Mouse (Mus musculus) macrophage (primary cell): ENCODE data around the gene Tmc3. TPM values are rescaled to one million over a fixed set of nuclear protein-coding genes. Genes with fewer than 3 reads are reported as not detected.

Experiments
- H3K27ac ChIP-seq: fragments of 350-480 bp; formaldehyde crosslinking; 2 replicates; pipeline ENCODE4 v1.9.0; 2021
- H3K36me3 ChIP-seq: fragments of 350-480 bp; formaldehyde crosslinking; 2 replicates; pipeline ENCODE4 v1.9.0; 2021; ENCODE audit errors: inconsistent target
- H3K4me3 ChIP-seq: fragments of 350-480 bp; formaldehyde crosslinking; 2 replicates; pipeline ENCODE4 v1.9.0; 2021; ENCODE audit errors: inconsistent target
- H3K79me2 ChIP-seq: fragments of 350-480 bp; formaldehyde crosslinking; 2 replicates; pipeline ENCODE4 v1.9.0; 2021; ENCODE audit errors: inconsistent target
- WGBS: methylation state at CpG from one replicate; pipeline ENCODE4 v1.1.7; 2026; ENCODE audit warnings: inconsistent platforms; ENCODE audit not compliant: missing documents; 5-methylcytosine and 5-hydroxymethylcytosine counted together
- polyA plus RNA-seq: library from polyadenylated mRNA; stranded (reverse); fragments of 250-400 nt; gene quantifications from 3 replicates; pipeline ENCODE4 v1.2.4, GENCODE M21; 2018; ENCODE audit warnings: inconsistent platforms

Gene Tmc3
- polyA plus RNA-seq, 1 experiment from 2014 or later = not detected

GRCm38 (mm10) chr7:83568815-83569214, 15.9 kb upstream of the Tmc3 start:
- H3K27ac ChIP-seq = no peak overlapping the region
- H3K36me3 ChIP-seq = no peaks in the 10 kb centered on the region
- H3K79me2 ChIP-seq = no peaks in the 10 kb centered on the region
- no peak overlapping the region for H3K4me3 ChIP-seq
- 93% methylated on average over 2 of the region's 2 CpGs for WGBS

GRCm38 (mm10) chr7:83569436-83569835, 15.3 kb upstream of the Tmc3 start:
- WGBS = 97% methylated on average over 2 of the region's 2 CpGs
- no peak overlapping the region for H3K4me3 ChIP-seq
- H3K36me3 ChIP-seq = no peaks in the 10 kb centered on the region
- no peaks in the 10 kb centered on the region for H3K79me2 ChIP-seq
- no peak overlapping the region for H3K27ac ChIP-seq

GRCm38 (mm10) chr7:83571077-83571476, 13.7 kb upstream of the Tmc3 start:
- Histone ChIP-seq H3K4me3 (no peak overlapping the region), H3K36me3 (no peaks in the 10 kb centered on the region), H3K79me2 (no peaks in the 10 kb centered on the region), H3K27ac (no peak overlapping the region)
- WGBS = 1% methylated on average over 4 of the region's 4 CpGs

GRCm38 (mm10) chr7:83571901-83572300, 12.8 kb upstream of the Tmc3 start:
- no peaks in the 10 kb centered on the region for H3K36me3 ChIP-seq
- H3K4me3 ChIP-seq = no peak overlapping the region
- no peaks in the 10 kb centered on the region for H3K79me2 ChIP-seq
- 81% methylated on average over 3 of the region's 3 CpGs for WGBS
- no peak overlapping the region for H3K27ac ChIP-seq

GRCm38 (mm10) chr7:83572451-83572850, 12.3 kb upstream of the Tmc3 start:
- no peaks in the 10 kb centered on the region for H3K79me2 ChIP-seq
- no peaks in the 10 kb centered on the region for H3K36me3 ChIP-seq
- WGBS = 82% methylated on average over 2 of the region's 2 CpGs
- no peak overlapping the region for H3K27ac ChIP-seq
- no peak overlapping the region for H3K4me3 ChIP-seq

GRCm38 (mm10) chr7:83580946-83581345, 3.8 kb upstream of the Tmc3 start:
- Histone ChIP-seq H3K36me3 (no peaks in the 10 kb centered on the region), H3K4me3 (no peak overlapping the region), H3K27ac (no peak overlapping the region), H3K79me2 (no peaks in the 10 kb centered on the region)
- WGBS = 79% methylated on average over 4 of the region's 4 CpGs

GRCm38 (mm10) chr7:83594056-83594455, 9.3 kb downstream of the Tmc3 start:
- WGBS = 92% methylated on average over 3 of the region's 3 CpGs
- H3K36me3 ChIP-seq = no peaks in the 10 kb centered on the region
- H3K79me2 ChIP-seq = no peaks in the 10 kb centered on the region
- H3K27ac ChIP-seq = no peak overlapping the region
- H3K4me3 ChIP-seq = no peak overlapping the region

GRCm38 (mm10) chr7:83597063-83597462, 12.3 kb downstream of the Tmc3 start:
- no peak overlapping the region for H3K27ac ChIP-seq
- no peaks in the 10 kb centered on the region for H3K79me2 ChIP-seq
- 90% methylated on average over 3 of the region's 3 CpGs for WGBS
- H3K36me3 ChIP-seq = no peaks in the 10 kb centered on the region
- no peak overlapping the region for H3K4me3 ChIP-seq

- Histone ChIP-seq H3K79me2 (no peaks in the 10 kb centered on the region), H3K4me3 (no peak overlapping the region), H3K27ac (no peak overlapping the region), H3K36me3 (no peaks in the 10 kb centered on the region)
- 92% methylated on average over 13 of the region's 13 CpGs for WGBS
These were observed 14.5 kb downstream of the Tmc3 start for GRCm38 (mm10) chr7:83598997-83599912.

- WGBS = 55% methylated on average over 8 of the region's 8 CpGs
- no peak overlapping the region for H3K4me3 ChIP-seq
- no peaks in the 10 kb centered on the region for H3K36me3 ChIP-seq
- H3K27ac ChIP-seq = no peak overlapping the region
- H3K79me2 ChIP-seq = no peaks in the 10 kb centered on the region
These were observed 15.2 kb downstream of the Tmc3 start for GRCm38 (mm10) chr7:83599913-83600286.

- Histone ChIP-seq H3K36me3 (no peaks in the 10 kb centered on the region), H3K79me2 (no peaks in the 10 kb centered on the region), H3K27ac (no peak overlapping the region), H3K4me3 (no peak overlapping the region)
- 95% methylated on average over 6 of the region's 7 CpGs for WGBS
These were observed 19.6 kb downstream of the Tmc3 start for GRCm38 (mm10) chr7:83604180-83604944.

- no peak overlapping the region for H3K27ac ChIP-seq
- no peaks in the 10 kb centered on the region for H3K79me2 ChIP-seq
- H3K36me3 ChIP-seq = no peaks in the 10 kb centered on the region
- no peak overlapping the region for H3K4me3 ChIP-seq
- WGBS = 94% methylated on average over 2 of the region's 2 CpGs
These were observed 22.1 kb downstream of the Tmc3 start for GRCm38 (mm10) chr7:83606796-83607195.

GRCm38 (mm10) chr7:83609891-83610290, 25.2 kb downstream of the Tmc3 start:
- H3K27ac ChIP-seq = no peak overlapping the region
- no peaks in the 10 kb centered on the region for H3K36me3 ChIP-seq
- WGBS = 98% methylated on average over 4 of the region's 4 CpGs
- no peaks in the 10 kb centered on the region for H3K79me2 ChIP-seq
- no peak overlapping the region for H3K4me3 ChIP-seq

GRCm38 (mm10) chr7:83611886-83612285, 27.2 kb downstream of the Tmc3 start:
- H3K36me3 ChIP-seq = no peaks in the 10 kb centered on the region
- no peaks in the 10 kb centered on the region for H3K79me2 ChIP-seq
- 80% methylated on average over 1 of the region's 1 CpGs for WGBS
- H3K27ac ChIP-seq = no peak overlapping the region
- no peak overlapping the region for H3K4me3 ChIP-seq

GRCm38 (mm10) chr7:83615272-83615671, 30.5 kb downstream of the Tmc3 start:
- H3K4me3 ChIP-seq = no peak overlapping the region
- no peak overlapping the region for H3K27ac ChIP-seq
- no peaks in the 10 kb centered on the region for H3K36me3 ChIP-seq
- 97% methylated on average over 3 of the region's 3 CpGs for WGBS
- H3K79me2 ChIP-seq = no peaks in the 10 kb centered on the region
